Mouse (Mus musculus) kidney, embryonic 14.5 days (tissue): ENCODE measurements around the gene Olfr1224-ps1. TPM values are rescaled to one million over a fixed set of nuclear protein-coding genes. Genes with fewer than 3 reads are reported as not detected.
"Not testable (repeated sequence)": the region's sequence is repeated elsewhere in the genome, so short reads cannot be mapped to it uniquely, and the experiment has no call there.

Experiments used
- ATAC-seq: fragments of 200-750 bp; cut with Nextera tagmentation; 2 replicates; pipeline ENCODE4 v1.8.0; 2017; ENCODE audit warnings: moderate number of reproducible peaks, mild to moderate bottlenecking, moderate TSS enrichment, moderate library complexity; ENCODE audit not compliant: low FRiP score, low TSS enrichment
- H3K27ac ChIP-seq: fragments of 300-500 bp; sonication (generic); 2 replicates; pipeline ENCODE4 v1.5.1; 2014; ENCODE audit warnings: low read depth, mild to moderate bottlenecking, low read length, moderate library complexity, mixed read lengths
- H3K27me3 ChIP-seq: fragments of 300-500 bp; sonication (generic); 2 replicates; pipeline ENCODE4 v1.6.1; 2014; ENCODE audit warnings: mild to moderate bottlenecking, low read length; ENCODE audit not compliant: control insufficient read depth, insufficient read depth
- H3K36me3 ChIP-seq: fragments of 300-500 bp; sonication (generic); 2 replicates; pipeline ENCODE4 v1.6.1; 2014; ENCODE audit warnings: low read length, mixed read lengths; ENCODE audit not compliant: control insufficient read depth, insufficient read depth
- H3K4me1 ChIP-seq: fragments of 300-500 bp; sonication (generic); 2 replicates; pipeline ENCODE4 v1.6.1; 2014; ENCODE audit warnings: low read length, mixed read lengths; ENCODE audit not compliant: control insufficient read depth, insufficient read depth
- H3K4me2 ChIP-seq: fragments of 300-500 bp; sonication (generic); replicated peaks from 2 replicates; pipeline ENCODE4 v1.6.1; 2014; ENCODE audit warnings: low read depth, mild to moderate bottlenecking, low read length
- H3K4me3 ChIP-seq: fragments of 300-500 bp; sonication (generic); 2 replicates; pipeline ENCODE4 v1.5.1; 2014; ENCODE audit warnings: mild to moderate bottlenecking, low read length
- H3K9ac ChIP-seq: fragments of 300-500 bp; sonication (generic); 2 replicates; pipeline ENCODE4 v1.6.1; 2014; ENCODE audit warnings: low read depth, mild to moderate bottlenecking, low read length, moderate library complexity
- H3K9me3 ChIP-seq: fragments of 300-500 bp; sonication (generic); 2 replicates; pipeline ENCODE4 v1.6.1; 2016; ENCODE audit warnings: low read length; ENCODE audit not compliant: control insufficient read depth
- WGBS: fragments of 180-500 bp; shearing (Covaris S2); extraction: QIAGEN DNeasy Blood & Tissue Kit; methylation state at CpG from one replicate; pipeline ENCODE4 v1.1.7; 2014; 5-methylcytosine and 5-hydroxymethylcytosine counted together
- polyA plus RNA-seq: library from polyadenylated mRNA; unstranded; fragments of >200 nt; fragmentation: Nextera tagmentation; extraction: Ambion mirVana; gene quantifications from 2 replicates; pipeline ENCODE4 v1.2.1, GENCODE M21; 2014

The Olfr1224-ps1 gene
- not detected in 2 replicates for polyA plus RNA-seq

DNA sequence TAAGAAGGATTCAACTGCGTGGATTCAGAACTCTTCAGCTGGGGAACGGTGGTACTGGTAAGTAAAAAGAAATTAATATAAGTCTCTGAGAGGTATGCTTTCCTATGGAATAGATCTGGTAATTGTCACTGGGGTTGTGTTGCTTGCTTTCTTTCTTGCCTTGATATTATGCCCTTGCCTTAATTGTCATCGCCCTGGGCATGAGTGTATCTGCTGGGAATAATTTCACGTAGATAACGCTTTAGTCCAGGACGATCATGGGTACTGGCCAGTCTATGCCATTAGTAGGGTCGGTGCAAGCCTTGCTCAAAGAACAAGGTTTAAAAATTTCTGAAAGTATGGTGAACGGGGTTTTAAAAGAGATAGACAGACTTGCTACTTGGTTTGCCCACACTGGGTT, at the start of gene Olfr1224-ps1:
Gene Olfr1224-ps1 (minus strand): TSS at position 101 of the 400 bp plus-strand sequence.
- H3K27ac ChIP-seq, H3K27me3 ChIP-seq, H3K36me3 ChIP-seq, ATAC-seq, H3K9me3 ChIP-seq, H3K4me1 ChIP-seq, H3K4me3 ChIP-seq, H3K4me2 ChIP-seq, H3K9ac ChIP-seq: not testable (repeated sequence)
- 94% methylated on average over 8 of the region's 8 CpGs for WGBS

GRCm38 (mm10) chr2:89199948-89200347, 36.1 kb upstream of the Olfr1224-ps1 start, which contains the start of gene Olfr1226:
Olfr1226 (minus strand) TSS chr2:89200048.
- H3K9me3 ChIP-seq = no peaks in the 10 kb centered on the region
- no peak within 1 kb of the TSS for H3K9ac ChIP-seq
- 55% methylated on average over 2 of the region's 2 CpGs for WGBS
- no peaks in the 10 kb centered on the region for H3K36me3 ChIP-seq
- no peak within 1 kb of the TSS for H3K4me2 ChIP-seq
- H3K27me3 ChIP-seq = no peaks in the 10 kb centered on the region
- no peak within 1 kb of the TSS for H3K27ac ChIP-seq
- H3K4me3 ChIP-seq = no peak within 1 kb of the TSS
- ATAC-seq = no peak
- H3K4me1 ChIP-seq = no peaks in the 10 kb centered on the region

DNA sequence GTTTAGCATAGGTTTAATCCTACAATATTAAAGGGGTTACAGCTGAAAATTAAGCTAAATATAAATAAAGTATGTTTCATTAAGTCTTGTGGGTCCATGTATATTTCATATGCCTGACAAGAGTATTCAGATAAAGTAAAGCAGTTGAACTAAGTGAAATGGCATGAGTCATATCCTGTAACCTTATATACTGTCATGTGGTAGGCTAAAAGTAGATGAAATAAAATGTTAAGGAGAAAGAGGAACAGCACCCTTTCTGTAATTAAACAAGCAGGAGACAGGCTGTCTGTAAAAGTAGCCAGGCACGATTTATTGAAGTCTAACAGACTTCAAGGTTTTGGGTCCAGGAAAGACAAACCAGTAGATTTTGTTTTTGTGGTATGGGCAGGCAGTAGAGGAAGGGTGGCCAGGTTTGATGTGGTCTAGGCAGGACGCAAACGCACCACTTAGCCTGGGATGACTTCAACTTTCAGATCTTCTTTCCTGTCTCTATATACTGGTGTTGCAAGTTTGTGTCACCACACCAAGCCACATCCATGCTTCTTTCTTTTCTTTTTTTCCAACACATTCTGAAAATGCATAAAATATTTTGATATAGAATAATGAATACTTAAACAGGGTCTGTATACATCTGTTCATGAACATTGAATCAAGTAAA, 32.6 kb upstream of the Olfr1224-ps1 start:
- Histone ChIP-seq H3K27me3 (no peaks in the 10 kb centered on the region), H3K4me1 (no peaks in the 10 kb centered on the region), H3K9ac (no peak overlapping the region), H3K4me3 (no peak overlapping the region), H3K9me3 (no peaks in the 10 kb centered on the region), H3K36me3 (no peaks in the 10 kb centered on the region), H3K4me2 (no peak overlapping the region), H3K27ac (no peak overlapping the region)
- ATAC-seq = no peak
- WGBS = 90% methylated on average over 3 of the region's 3 CpGs

GRCm38 (mm10) chr2:89174569-89174968, 10.7 kb upstream of the Olfr1224-ps1 start, which contains the start of gene Olfr1225:
Olfr1225 (minus strand) TSS chr2:89174669.
- H3K27ac ChIP-seq = no peak within 1 kb of the TSS
- no peak for ATAC-seq
- no peak within 1 kb of the TSS for H3K4me2 ChIP-seq
- no peaks in the 10 kb centered on the region for H3K4me1 ChIP-seq
- H3K36me3 ChIP-seq = no peaks in the 10 kb centered on the region
- H3K27me3 ChIP-seq = no peaks in the 10 kb centered on the region
- no peaks in the 10 kb centered on the region for H3K9me3 ChIP-seq
- H3K9ac ChIP-seq = no peak within 1 kb of the TSS
- no peak within 1 kb of the TSS for H3K4me3 ChIP-seq
- 89% methylated on average over 1 of the region's 1 CpGs for WGBS

DNA sequence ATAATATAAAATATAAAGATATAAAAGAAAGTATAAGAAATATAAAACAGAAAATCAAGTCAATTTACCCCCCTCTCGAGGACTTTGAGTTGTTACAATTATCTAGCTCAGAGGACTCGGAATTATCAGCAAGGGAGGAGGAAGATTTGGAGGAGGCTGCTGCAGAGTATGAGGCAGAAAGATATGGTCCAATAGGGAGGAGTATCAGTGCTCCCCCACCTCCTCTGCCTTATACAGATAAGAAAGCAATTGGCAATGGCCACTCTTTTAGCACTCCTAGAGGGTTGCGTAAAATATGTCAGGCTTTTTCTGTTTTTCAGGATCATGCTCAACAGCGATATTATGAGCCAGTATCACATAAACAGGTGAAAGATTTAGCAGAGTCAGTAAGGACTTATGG, 820 bp upstream of the Olfr1224-ps1 start:
- not testable (repeated sequence) for H3K4me2 ChIP-seq, H3K4me3 ChIP-seq, ATAC-seq, H3K27me3 ChIP-seq, H3K9ac ChIP-seq, H3K36me3 ChIP-seq, H3K4me1 ChIP-seq, H3K9me3 ChIP-seq, H3K27ac ChIP-seq
- WGBS = 92% methylated on average over 4 of the region's 4 CpGs

- Histone ChIP-seq H3K27me3 (no peaks in the 10 kb centered on the region), H3K4me2 (no peak within 1 kb of the TSS), H3K9me3 (no peaks in the 10 kb centered on the region), H3K27ac (no peak within 1 kb of the TSS), H3K4me1 (no peaks in the 10 kb centered on the region), H3K4me3 (no peak within 1 kb of the TSS), H3K9ac (no peak within 1 kb of the TSS), H3K36me3 (no peaks in the 10 kb centered on the region)
- no peak for ATAC-seq
- WGBS = 72% methylated on average over 1 of the region's 1 CpGs
Measured at GRCm38 (mm10) chr2:89151460-89151859, 12.4 kb downstream of the Olfr1224-ps1 start, which contains the start of gene Olfr1223. Olfr1223 (minus strand) TSS chr2:89151560.

DNA sequence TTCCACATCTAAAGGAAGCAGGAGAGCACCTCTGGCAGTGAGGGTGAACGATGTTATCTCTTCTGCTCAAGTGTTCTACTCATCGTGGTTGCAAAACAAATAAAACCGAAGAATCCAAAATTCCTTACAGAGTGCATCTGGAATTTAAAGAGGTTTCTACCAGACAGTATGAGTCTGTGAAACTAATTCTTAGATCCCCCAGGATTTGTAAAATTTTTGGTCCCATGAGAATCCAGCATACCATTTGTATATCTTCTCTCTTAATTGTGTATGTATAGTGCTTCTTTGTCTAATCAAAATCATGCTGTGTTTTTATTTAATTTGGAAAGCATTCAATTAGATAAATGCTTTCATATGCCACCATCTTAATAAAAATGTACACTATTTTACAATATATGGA, 30.9 kb downstream of the Olfr1224-ps1 start, which contains the start of gene Olfr1222:
Gene Olfr1222 (minus strand): TSS at position 101 of the 400 bp plus-strand sequence.
- no peak within 1 kb of the TSS for H3K27ac ChIP-seq
- no peaks in the 10 kb centered on the region for H3K27me3 ChIP-seq
- ATAC-seq = no peak
- no peaks in the 10 kb centered on the region for H3K9me3 ChIP-seq
- H3K4me2 ChIP-seq = no peak within 1 kb of the TSS
- whole genome bisulfite sequencing = 81% methylated on average over 3 of the region's 3 CpGs
- H3K9ac ChIP-seq = no peak within 1 kb of the TSS
- H3K36me3 ChIP-seq = no peaks in the 10 kb centered on the region
- no peaks in the 10 kb centered on the region for H3K4me1 ChIP-seq
- no peak within 1 kb of the TSS for H3K4me3 ChIP-seq

- Histone ChIP-seq H3K36me3 (no peaks in the 10 kb centered on the region), H3K27me3 (no peaks in the 10 kb centered on the region), H3K4me1 (no peaks in the 10 kb centered on the region), H3K27ac (no peak within 1 kb of the TSS), H3K9me3 (no peaks in the 10 kb centered on the region), H3K4me2 (no peak within 1 kb of the TSS), H3K4me3 (no peak within 1 kb of the TSS), H3K9ac (no peak within 1 kb of the TSS)
- no peak for ATAC-seq
- WGBS = 95% methylated on average over 2 of the region's 2 CpGs
Measured at GRCm38 (mm10) chr2:89117183-89117582, 46.7 kb downstream of the Olfr1224-ps1 start, which contains the start of gene Olfr1221. Olfr1221 (minus strand) TSS chr2:89117283.

DNA sequence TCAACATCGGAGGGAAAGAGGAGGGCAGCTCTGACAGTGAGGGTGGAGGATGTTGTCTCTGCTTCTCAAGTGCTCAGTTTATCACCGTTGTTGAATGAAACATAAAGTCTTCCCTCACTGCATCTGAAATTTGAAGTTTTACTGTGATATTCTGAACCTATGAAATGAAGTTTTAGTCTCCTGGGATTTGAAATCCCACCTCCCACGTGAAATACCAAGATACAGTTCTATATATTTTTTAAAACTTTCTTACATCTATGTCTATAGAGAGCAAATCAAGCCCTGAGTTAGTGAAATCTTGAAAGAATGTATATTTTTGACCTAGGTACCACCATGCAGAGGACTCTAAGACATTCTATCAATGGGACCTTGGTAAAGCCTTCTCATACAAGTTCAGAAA, 57.2 kb downstream of the Olfr1224-ps1 start, which contains the start of gene Olfr1220:
Gene Olfr1220 (minus strand): TSS at position 101 of the 400 bp plus-strand sequence.
- Histone ChIP-seq H3K27ac (no peak within 1 kb of the TSS), H3K36me3 (no peaks in the 10 kb centered on the region), H3K9ac (no peak within 1 kb of the TSS), H3K4me3 (no peak within 1 kb of the TSS), H3K4me2 (no peak within 1 kb of the TSS), H3K9me3 (no peaks in the 10 kb centered on the region), H3K4me1 (no peaks in the 10 kb centered on the region), H3K27me3 (no peaks in the 10 kb centered on the region)
- ATAC-seq = no peak
- WGBS = 85% methylated on average over 3 of the region's 3 CpGs
